Mouse (Mus musculus): Measurements from ENCODE around the gene Hhat. TPM values are rescaled to one million over a fixed set of nuclear protein-coding genes. Genes with fewer than 3 reads are reported as not detected.
A peak's percentile ranks its signal among the peaks of the same experiment; 100 is the strongest.

Hhat gene
- polyA plus RNA-seq, 1 experiment from 2014 or later = 3.6 TPM

GRCm38 (mm10) chr1:192744880-192745239 is 26.2 kb downstream of the Hhat start:
- no peaks in the 10 kb centered on the region for H3K36me3 ChIP-seq (ENCODE audit: control insufficient read depth, insufficient read depth, low read length)
- no peak overlapping the region for H3K9ac ChIP-seq (ENCODE audit: low read length)
- no peaks in the 10 kb centered on the region for H3K4me1 ChIP-seq (replicated peaks; ENCODE audit: control insufficient read depth, insufficient read depth)
- no peak overlapping the region for H3K4me3 ChIP-seq (ENCODE audit: low read depth, low read length)
- ATAC-seq (ENCODE audit: low FRiP score, low TSS enrichment) = no peak
- no peak overlapping the region for H3K27ac ChIP-seq (replicated peaks)
- no peak overlapping the region for H3K4me2 ChIP-seq (replicated peaks; ENCODE audit: low read depth)
- no peaks in the 10 kb centered on the region for H3K27me3 ChIP-seq (ENCODE audit: control insufficient read depth, insufficient read depth, low read length)
- H3K9me3 ChIP-seq (ENCODE audit: control insufficient read depth, low read length) = no peaks in the 10 kb centered on the region
- no peak for DNase-seq (ENCODE audit: low spot score)
- 62% methylated on average over 3 of the region's 3 CpGs for WGBS
- TF ChIP-seq CTCF (IDR thresholded peaks at IDR 0.05; ENCODE audit: low read depth) (no peak), EP300 (optimal IDR thresholded peaks at IDR 0.05) (no peak)

- no peaks in the 10 kb centered on the region for H3K27me3 ChIP-seq (ENCODE audit: control insufficient read depth, insufficient read depth, low read length)
- H3K9me3 ChIP-seq (ENCODE audit: control insufficient read depth, low read length) = no peaks in the 10 kb centered on the region
- H3K4me3 ChIP-seq (ENCODE audit: low read depth, low read length) = no peak overlapping the region
- no peak overlapping the region for H3K9ac ChIP-seq (ENCODE audit: low read length)
- TF ChIP-seq EP300 (optimal IDR thresholded peaks at IDR 0.05) (no peak), CTCF (IDR thresholded peaks at IDR 0.05; ENCODE audit: low read depth) (no peak)
- ATAC-seq (ENCODE audit: low FRiP score, low TSS enrichment) = no peak; the same call in 1 of the 2 replicates
- H3K27ac ChIP-seq (replicated peaks) = no peak overlapping the region
- no peak overlapping the region for H3K4me2 ChIP-seq (replicated peaks; ENCODE audit: low read depth)
- no peaks in the 10 kb centered on the region for H3K4me1 ChIP-seq (replicated peaks; ENCODE audit: control insufficient read depth, insufficient read depth)
- no peaks in the 10 kb centered on the region for H3K36me3 ChIP-seq (ENCODE audit: control insufficient read depth, insufficient read depth, low read length)
- 75% methylated on average over 7 of the region's 7 CpGs for WGBS
- DNase-seq (ENCODE audit: low spot score) = no peak
Observed at GRCm38 (mm10) chr1:192742394-192743251, 28.4 kb downstream of the Hhat start.

DNA sequence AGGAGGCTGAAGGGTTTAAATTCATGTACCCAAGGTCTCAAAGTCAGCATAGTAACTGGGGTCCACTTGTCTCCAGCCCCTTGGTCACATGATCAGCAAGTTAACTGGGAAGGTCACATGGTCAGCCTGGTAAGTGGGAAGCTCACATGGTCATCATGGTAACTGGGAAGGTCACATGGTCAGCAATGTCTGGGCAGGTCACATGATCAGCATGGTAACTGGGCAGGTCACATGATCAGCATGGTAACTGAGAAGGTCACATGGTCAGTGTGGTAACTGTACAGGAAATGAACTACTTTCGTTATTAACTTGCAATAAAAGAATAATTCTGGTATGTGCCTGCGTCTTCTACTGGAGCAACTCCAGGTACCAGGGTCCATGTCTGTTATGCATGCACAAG is 29.1 kb downstream of the Hhat start:
- no peak for DNase-seq (ENCODE audit: low spot score)
- Histone ChIP-seq H3K4me1 (replicated peaks; ENCODE audit: control insufficient read depth, insufficient read depth) (no peaks in the 10 kb centered on the region), H3K9ac (ENCODE audit: low read length) (no peak overlapping the region), H3K4me2 (replicated peaks; ENCODE audit: low read depth) (no peak overlapping the region), H3K9me3 (ENCODE audit: control insufficient read depth, low read length) (no peaks in the 10 kb centered on the region), H3K4me3 (ENCODE audit: low read depth, low read length) (no peak overlapping the region), H3K27me3 (ENCODE audit: control insufficient read depth, insufficient read depth, low read length) (no peaks in the 10 kb centered on the region), H3K27ac (replicated peaks) (no peak overlapping the region), H3K36me3 (ENCODE audit: control insufficient read depth, insufficient read depth, low read length) (no peaks in the 10 kb centered on the region)
- WGBS = 93% methylated on average over 2 of the region's 2 CpGs
- ATAC-seq (ENCODE audit: low FRiP score, low TSS enrichment) = no peak
- TF ChIP-seq CTCF (IDR thresholded peaks at IDR 0.05; ENCODE audit: low read depth) = no peak
- TF ChIP-seq EP300 (optimal IDR thresholded peaks at IDR 0.05) = no peak

GRCm38 (mm10) chr1:192736524-192736923 is 34.5 kb downstream of the Hhat start:
- 79% methylated on average over 3 of the region's 3 CpGs for WGBS
- H3K4me2 ChIP-seq (replicated peaks; ENCODE audit: low read depth) = no peak overlapping the region
- H3K27me3 ChIP-seq (ENCODE audit: control insufficient read depth, insufficient read depth, low read length) = no peaks in the 10 kb centered on the region
- no peaks in the 10 kb centered on the region for H3K9me3 ChIP-seq (ENCODE audit: control insufficient read depth, low read length)
- no peak overlapping the region for H3K27ac ChIP-seq (replicated peaks)
- H3K36me3 ChIP-seq (ENCODE audit: control insufficient read depth, insufficient read depth, low read length) = no peaks in the 10 kb centered on the region
- no peak overlapping the region for H3K4me3 ChIP-seq (ENCODE audit: low read depth, low read length)
- 0 out of 2 replicates have a peak, but pooled peaks have one; percentile 40 for ATAC-seq (ENCODE audit: low FRiP score, low TSS enrichment)
- no peak for DNase-seq (ENCODE audit: low spot score)
- H3K9ac ChIP-seq (ENCODE audit: low read length) = no peak overlapping the region
- TF ChIP-seq CTCF (IDR thresholded peaks at IDR 0.05; ENCODE audit: low read depth) = no peak
- TF ChIP-seq EP300 (optimal IDR thresholded peaks at IDR 0.05) = no peak
- no peaks in the 10 kb centered on the region; the same call in 1 of the 2 replicates for H3K4me1 ChIP-seq (replicated peaks; ENCODE audit: control insufficient read depth, insufficient read depth)

DNA sequence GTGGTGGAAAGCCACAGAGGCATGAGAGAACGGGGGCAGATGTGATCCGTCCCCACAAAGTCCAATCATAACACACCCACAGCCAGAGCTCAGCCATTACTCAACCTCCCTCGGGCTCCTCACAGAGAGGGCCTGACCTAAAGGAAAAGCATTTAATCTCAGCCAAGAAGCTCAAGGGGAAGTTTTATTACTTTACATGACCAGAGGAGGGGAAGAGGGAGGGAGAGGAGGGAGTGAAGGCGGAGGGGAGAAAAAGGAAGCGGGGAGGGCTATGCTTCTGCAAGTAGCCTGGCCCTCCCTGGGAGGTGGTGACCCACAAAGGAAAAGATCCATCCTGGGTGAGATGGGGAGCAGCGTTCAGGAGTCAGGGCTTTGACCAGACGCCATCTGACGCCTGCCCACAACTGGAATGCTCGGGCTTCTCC is 35.0 kb downstream of the Hhat start:
- ATAC-seq (ENCODE audit: low FRiP score, low TSS enrichment) = no peak
- no peaks in the 10 kb centered on the region for H3K36me3 ChIP-seq (ENCODE audit: control insufficient read depth, insufficient read depth, low read length)
- no peak overlapping the region for H3K27ac ChIP-seq (replicated peaks)
- TF ChIP-seq CTCF (IDR thresholded peaks at IDR 0.05; ENCODE audit: low read depth) (no peak), EP300 (optimal IDR thresholded peaks at IDR 0.05) (no peak)
- no peak for DNase-seq (ENCODE audit: low spot score)
- no peaks in the 10 kb centered on the region for H3K9me3 ChIP-seq (ENCODE audit: control insufficient read depth, low read length)
- no peak overlapping the region for H3K4me3 ChIP-seq (ENCODE audit: low read depth, low read length)
- H3K4me1 ChIP-seq (replicated peaks; ENCODE audit: control insufficient read depth, insufficient read depth) = no peaks in the 10 kb centered on the region; the same call in 1 of the 2 replicates
- H3K27me3 ChIP-seq (ENCODE audit: control insufficient read depth, insufficient read depth, low read length) = no peaks in the 10 kb centered on the region
- no peak overlapping the region for H3K9ac ChIP-seq (ENCODE audit: low read length)
- WGBS = 49% methylated on average over 9 of the region's 9 CpGs
- no peak overlapping the region for H3K4me2 ChIP-seq (replicated peaks; ENCODE audit: low read depth)

GRCm38 (mm10) chr1:192730517-192730916 is 40.5 kb downstream of the Hhat start:
- DNase-seq (ENCODE audit: low spot score) (no peak), ATAC-seq (ENCODE audit: low FRiP score, low TSS enrichment) (no peak)
- Histone ChIP-seq H3K9me3 (ENCODE audit: control insufficient read depth, low read length) (no peaks in the 10 kb centered on the region), H3K36me3 (ENCODE audit: control insufficient read depth, insufficient read depth, low read length) (no peaks in the 10 kb centered on the region), H3K27ac (replicated peaks) (no peak overlapping the region), H3K4me3 (ENCODE audit: low read depth, low read length) (no peak overlapping the region), H3K4me1 (replicated peaks; ENCODE audit: control insufficient read depth, insufficient read depth) (no peaks in the 10 kb centered on the region), H3K9ac (ENCODE audit: low read length) (no peak overlapping the region), H3K27me3 (ENCODE audit: control insufficient read depth, insufficient read depth, low read length) (no peaks in the 10 kb centered on the region), H3K4me2 (replicated peaks; ENCODE audit: low read depth) (no peak overlapping the region)
- 69% methylated on average over 7 of the region's 7 CpGs for WGBS
- TF ChIP-seq CTCF (IDR thresholded peaks at IDR 0.05; ENCODE audit: low read depth) = no peak
- TF ChIP-seq EP300 (optimal IDR thresholded peaks at IDR 0.05) = no peak

Measured in stomach, postnatal 0 days (tissue).